8 mouse cellular contexts compared by ENCODE assay signal in genomic region chr2:32447264-32447936, GRCm38 (mm10). TPM values are rescaled to one million over a fixed set of nuclear protein-coding genes. Genes with fewer than 3 reads are reported as not detected.
DNase-seq lines count a peak whose midpoint lies in the region; ATAC-seq and TF ChIP-seq lines count a peak whose summit lies in the region.

No protein-coding gene starts in this region.

- TF ChIP-seq POLR2A in brain, embryonic 14.5 days (IDR thresholded peaks at IDR 0.05; ENCODE audit: borderline replicate concordance, extremely low read depth, insufficient read depth, insufficient read length, poor library complexity, severe bottlenecking) = no peak

- DNase-seq in layer of hippocampus, adult 11-12 months (ENCODE audit: low spot score) = peak; percentile 63
- DNase-seq in layer of hippocampus, postnatal 10 days (ENCODE audit: low spot score in 2 of 2) = no peak
- DNase-seq in brain, embryonic 14.5 days (ENCODE audit: low read depth) = peak; percentile 56
- DNase-seq in heart, postnatal 0 days (ENCODE audit: low spot score) = peak; percentile 69
- DNase-seq in liver, embryonic 11.5 days (ENCODE audit: low spot score) = no peak
- DNase-seq in spleen, adult 18-20 months = peak; percentile 55 to 58
- no peak for DNase-seq in retina, postnatal 1 day
- DNase-seq in embryo, embryonic 11 days = no peak

- peak overlapping the region; percentile 47 for H3K4me2 ChIP-seq in heart, postnatal 0 days (ENCODE audit: low read depth, low read length)
- H3K4me2 ChIP-seq in liver, embryonic 11.5 days = 0 out of 2 replicates have a peak overlapping the region, but pooled peaks have one; percentile 26

- no peak overlapping the region for H3K4me3 ChIP-seq in heart, postnatal 0 days (ENCODE audit: low read depth, low read length)
- H3K4me3 ChIP-seq in liver, embryonic 11.5 days (ENCODE audit: low read depth, low read length) = no peak overlapping the region

- no peak for ATAC-seq in heart, postnatal 0 days (ENCODE audit: insufficient read depth, low read depth)
- no peak for ATAC-seq in liver, embryonic 11.5 days (replicated peaks; ENCODE audit: low FRiP score)

- no peak for TF ChIP-seq CTCF in brain, embryonic 14.5 days (IDR thresholded peaks at IDR 0.05; ENCODE audit: borderline replicate concordance, extremely low read depth, insufficient read depth, insufficient read length)
- TF ChIP-seq CTCF in heart, postnatal 0 days (IDR thresholded peaks at IDR 0.05; ENCODE audit: low read depth) = peak; percentile 9; the same call in 1 of the 2 replicates

- no peaks in the 10 kb centered on the region for H3K9me3 ChIP-seq in heart, postnatal 0 days (replicated peaks; ENCODE audit: control insufficient read depth, low read length)
- no peaks in the 10 kb centered on the region for H3K9me3 ChIP-seq in liver, embryonic 11.5 days (ENCODE audit: control insufficient read depth, low read length)

- H3K36me3 ChIP-seq in heart, postnatal 0 days (replicated peaks; ENCODE audit: control insufficient read depth, insufficient read depth, low read length) = peaks cover 9% of the 10 kb centered on the region; the same call in 1 of the 2 replicates
- no peaks in the 10 kb centered on the region; the same call in 1 of the 2 replicates for H3K36me3 ChIP-seq in liver, embryonic 11.5 days (ENCODE audit: control insufficient read depth, insufficient read depth, low read length)

- peak overlapping the region; percentile 48 for H3K9ac ChIP-seq in heart, postnatal 0 days (replicated peaks; ENCODE audit: low read depth, low read length)
- no peak overlapping the region for H3K9ac ChIP-seq in liver, embryonic 11.5 days (ENCODE audit: low read depth, low read length)

- 19% methylated on average over 9 of the region's 9 CpGs for WGBS in heart, postnatal 0 days
- WGBS in liver, embryonic 11.5 days = 57% methylated on average over 9 of the region's 9 CpGs

- H3K4me1 ChIP-seq in heart, postnatal 0 days (ENCODE audit: control insufficient read depth, insufficient read depth) = peaks cover 27% of the 10 kb centered on the region
- H3K4me1 ChIP-seq in liver, embryonic 11.5 days (replicated peaks; ENCODE audit: control insufficient read depth, insufficient read depth, low read length) = peaks cover 25% of the 10 kb centered on the region

- TF ChIP-seq EP300 in heart, postnatal 0 days (IDR thresholded peaks at IDR 0.05; ENCODE audit: low read depth) = no peak

- peak overlapping the region; percentile 94 for H3K27ac ChIP-seq in heart, postnatal 0 days (ENCODE audit: low read depth)
- H3K27ac ChIP-seq in liver, embryonic 11.5 days (ENCODE audit: low read depth, low read length) = no peak overlapping the region

- no peaks in the 10 kb centered on the region for H3K27me3 ChIP-seq in heart, postnatal 0 days (ENCODE audit: control insufficient read depth, insufficient read depth, low read length)
- no peaks in the 10 kb centered on the region for H3K27me3 ChIP-seq in liver, embryonic 11.5 days (replicated peaks; ENCODE audit: control insufficient read depth, insufficient read depth, low read length)

RNA-seq across cellular contexts. Expression of gene Naif1, which starts 2.9 kb away (rescaled TPM):
- total RNA-seq in layer of hippocampus, postnatal 10 days (2021) = 1 to 10 TPM; 3.4 TPM
- polyA plus RNA-seq in brain, embryonic 14.5 days (2012; rRNA removed) = 4.8 and 5.1 TPM in 2 replicates
- total RNA-seq in heart, postnatal 0 days (2014; rRNA removed; ENCODE audit: low replicate concordance) = 3.2 and 4.2 TPM in 2 replicates
- polyA plus RNA-seq in heart, postnatal 0 days (2015; fragmentation: Nextera tagmentation; extraction: Ambion mirVana) = 3.3 and 3.5 TPM in 2 replicates
- 4.5 and 5.4 TPM in 2 replicates for polyA plus RNA-seq in liver, embryonic 11.5 days (2014; fragmentation: Nextera tagmentation; extraction: Ambion mirVana)

RNA-seq across cellular contexts. Expression of gene Slc25a25, which starts 3.8 kb away (rescaled TPM):
- 10 to 100 TPM; 46.0 to 48.9 TPM for total RNA-seq in layer of hippocampus, postnatal 10 days (2021)
- 40.2 and 46.1 TPM in 2 replicates for polyA plus RNA-seq in brain, embryonic 14.5 days (2012; rRNA removed)
- total RNA-seq in heart, postnatal 0 days (2014; rRNA removed; ENCODE audit: low replicate concordance) = 12.5 and 16.0 TPM in 2 replicates
- 6.5 and 6.6 TPM in 2 replicates for polyA plus RNA-seq in heart, postnatal 0 days (2015; fragmentation: Nextera tagmentation; extraction: Ambion mirVana)
- polyA plus RNA-seq in liver, embryonic 11.5 days (2014; fragmentation: Nextera tagmentation; extraction: Ambion mirVana) = 10.4 and 12.7 TPM in 2 replicates

RNA-seq across cellular contexts. Expression of gene Ptges2, which starts 51.7 kb away (rescaled TPM):
- total RNA-seq in layer of hippocampus, postnatal 10 days (2021) = 10 to 100 TPM; 42.0 to 42.5 TPM
- 48.9 and 51.3 TPM in 2 replicates for polyA plus RNA-seq in brain, embryonic 14.5 days (2012; rRNA removed)
- 33.9 and 46.7 TPM in 2 replicates for total RNA-seq in heart, postnatal 0 days (2014; rRNA removed; ENCODE audit: low replicate concordance)
- 62.6 and 65.4 TPM in 2 replicates for polyA plus RNA-seq in heart, postnatal 0 days (2015; fragmentation: Nextera tagmentation; extraction: Ambion mirVana)
- 23.0 and 23.6 TPM in 2 replicates for polyA plus RNA-seq in liver, embryonic 11.5 days (2014; fragmentation: Nextera tagmentation; extraction: Ambion mirVana)

RNA-seq across cellular contexts. Expression of gene Lcn2, which starts 59.3 kb away (rescaled TPM):
- total RNA-seq in layer of hippocampus, postnatal 10 days (2021) = 1 to 10 TPM; 2.4 to 2.9 TPM
- polyA plus RNA-seq in brain, embryonic 14.5 days (2012; rRNA removed) = 0.40 and 0.77 TPM in 2 replicates
- total RNA-seq in heart, postnatal 0 days (2014; rRNA removed; ENCODE audit: low replicate concordance) = 1.1 and 6.0 TPM in 2 replicates
- 1.8 and 2.0 TPM in 2 replicates for polyA plus RNA-seq in heart, postnatal 0 days (2015; fragmentation: Nextera tagmentation; extraction: Ambion mirVana)
- polyA plus RNA-seq in liver, embryonic 11.5 days (2014; fragmentation: Nextera tagmentation; extraction: Ambion mirVana) = 8.0 and 9.9 TPM in 2 replicates

Comparison
In these comparisons a context has a peak if more than half of its experiments do, and no peak if none do; other contexts are left out.
1. DNase-seq: peak in layer of hippocampus, adult 11-12 months (single experiment), brain, embryonic 14.5 days (single experiment), heart, postnatal 0 days (single experiment) and spleen, adult 18-20 months (2 of 2); none in layer of hippocampus, postnatal 10 days (0 of 2), liver, embryonic 11.5 days (single experiment), retina, postnatal 1 day (single experiment) and embryo, embryonic 11 days (single experiment).